Mouse (Mus musculus) left cerebral cortex, adult 18-20 months (tissue): Measurements from ENCODE around the gene Gm21060. TPM values are rescaled to one million over a fixed set of nuclear protein-coding genes. Genes with fewer than 3 reads are reported as not detected.
"Not testable (repeated sequence)": the region's sequence is repeated elsewhere in the genome, so short reads cannot be mapped to it uniquely, and the experiment has no call there.

Experiments used
- DNase-seq, 2 experiments: peaks; one replicate each; pipeline ENCODE4 v3.0.0; 2021 to 2022; ENCODE audit warnings: low spot score in 2 of 2, mixed read lengths in 1 of 2
- long read RNA-seq, 2 experiments: library from polyadenylated mRNA; stranded (forward); transcript quantifications; one replicate each; pipeline ENCODE4 v2.0.0; 2021
- total RNA-seq, 2 experiments: library from RNA; stranded (reverse); gene quantifications; 2 replicates each; pipeline ENCODE4 v1.2.3; 2021

Gm21060 gene
- not detected for total RNA-seq
- long read RNA-seq, experiment 1: 0 reads
- long read RNA-seq, experiment 2: 0 reads

- no peak for DNase-seq
Measured at GRCm38 (mm10) chr19:61296969-61297368, at the start of gene Gm21060. Gene Gm21060, minus strand, starts transcription at chr19:61297069.

- DNase-seq: not testable (repeated sequence)
Measured at GRCm38 (mm10) chr19:61320844-61321243, 24.0 kb upstream of the Gm21060 start.

GRCm38 (mm10) chr19:61313185-61313584 lies 16.3 kb upstream of the Gm21060 start:
- DNase-seq: not testable (repeated sequence)

- DNase-seq: not testable (repeated sequence)
Measured at GRCm38 (mm10) chr19:61312400-61312799, 15.5 kb upstream of the Gm21060 start.

GRCm38 (mm10) chr19:61308083-61308482 lies 11.2 kb upstream of the Gm21060 start:
- not testable (repeated sequence) for DNase-seq

- not testable (repeated sequence) for DNase-seq
Measured at GRCm38 (mm10) chr19:61285033-61285432, 11.8 kb downstream of the Gm21060 start.

- DNase-seq: no peak
Measured at GRCm38 (mm10) chr19:61283581-61283980, 13.3 kb downstream of the Gm21060 start.

GRCm38 (mm10) chr19:61275446-61275845 lies 21.4 kb downstream of the Gm21060 start:
- DNase-seq: no peak

GRCm38 (mm10) chr19:61269141-61269540 lies 27.7 kb downstream of the Gm21060 start:
- DNase-seq: not testable (repeated sequence)

- no peak for DNase-seq
Measured at GRCm38 (mm10) chr19:61267141-61267540, 29.7 kb downstream of the Gm21060 start.

GRCm38 (mm10) chr19:61266651-61267050 lies 30.2 kb downstream of the Gm21060 start:
- DNase-seq: peak; percentile 7 to 9

- DNase-seq: peak; percentile 7 to 11
Measured at GRCm38 (mm10) chr19:61266246-61266615, 30.6 kb downstream of the Gm21060 start.

- DNase-seq: peak; percentile 47 to 61
Measured at GRCm38 (mm10) chr19:61265349-61266245, 31.3 kb downstream of the Gm21060 start.

- DNase-seq: no peak
Measured at GRCm38 (mm10) chr19:61264933-61265332, 31.9 kb downstream of the Gm21060 start.

- no peak for DNase-seq
Measured at GRCm38 (mm10) chr19:61264227-61264626, 32.6 kb downstream of the Gm21060 start.

GRCm38 (mm10) chr19:61261241-61261640 lies 35.6 kb downstream of the Gm21060 start:
- DNase-seq: no peak

- no peak for DNase-seq
Measured at GRCm38 (mm10) chr19:61257733-61258132, 39.1 kb downstream of the Gm21060 start.

- DNase-seq: no peak
Measured at GRCm38 (mm10) chr19:61256166-61256887, 40.5 kb downstream of the Gm21060 start.

- not testable (repeated sequence) for DNase-seq
Measured at GRCm38 (mm10) chr19:61247334-61247733, 49.5 kb downstream of the Gm21060 start.
